Mouse (Mus musculus) adrenal gland, postnatal 4 days (tissue): ENCODE data around the gene Asb16. TPM values are rescaled to one million over a fixed set of nuclear protein-coding genes. Genes with fewer than 3 reads are reported as not detected.

ENCODE experiments used
- DNase-seq, 2 experiments: peaks; one replicate each; pipeline ENCODE4 v3.0.0; 2021 to 2022; ENCODE audit warnings: low spot score in 2 of 2, mixed read lengths in 2 of 2
- total RNA-seq, 2 experiments: library from RNA; stranded (reverse); gene quantifications; 2 replicates each; pipeline ENCODE4 v1.2.3; 2021

Gene Asb16
- total RNA-seq, 2 experiments from 2014 or later: 0.53 to 0.79 TPM

GRCm38 (mm10) chr11:102285095-102285834 is 16.7 kb downstream of the Asb16 start:
- DNase-seq: no peak

- DNase-seq: no peak
Measured at GRCm38 (mm10) chr11:102287485-102287884, 18.9 kb downstream of the Asb16 start.

- DNase-seq: no peak
Measured at GRCm38 (mm10) chr11:102288027-102288804, 19.7 kb downstream of the Asb16 start.

DNA sequence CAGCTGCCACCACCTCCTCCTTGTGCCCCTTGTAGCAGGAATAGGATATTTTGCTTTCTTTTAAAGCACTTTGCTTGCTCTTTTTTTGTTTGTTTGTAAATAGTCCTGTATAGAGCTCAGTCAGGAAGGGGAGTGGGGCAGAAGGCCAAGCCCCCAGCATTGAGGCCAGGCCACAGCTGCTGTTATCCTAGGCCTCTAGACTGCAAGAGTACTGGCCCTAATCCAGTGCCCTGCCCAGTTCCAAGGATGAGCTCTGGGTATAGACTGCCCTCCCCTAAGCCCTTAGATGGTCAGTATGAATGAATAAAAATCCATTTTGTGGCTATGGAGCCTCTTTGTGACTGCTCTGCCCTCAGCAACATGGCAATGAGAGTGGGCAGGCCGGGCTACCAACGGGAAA is 20.4 kb downstream of the Asb16 start:
- DNase-seq: no peak

DNA sequence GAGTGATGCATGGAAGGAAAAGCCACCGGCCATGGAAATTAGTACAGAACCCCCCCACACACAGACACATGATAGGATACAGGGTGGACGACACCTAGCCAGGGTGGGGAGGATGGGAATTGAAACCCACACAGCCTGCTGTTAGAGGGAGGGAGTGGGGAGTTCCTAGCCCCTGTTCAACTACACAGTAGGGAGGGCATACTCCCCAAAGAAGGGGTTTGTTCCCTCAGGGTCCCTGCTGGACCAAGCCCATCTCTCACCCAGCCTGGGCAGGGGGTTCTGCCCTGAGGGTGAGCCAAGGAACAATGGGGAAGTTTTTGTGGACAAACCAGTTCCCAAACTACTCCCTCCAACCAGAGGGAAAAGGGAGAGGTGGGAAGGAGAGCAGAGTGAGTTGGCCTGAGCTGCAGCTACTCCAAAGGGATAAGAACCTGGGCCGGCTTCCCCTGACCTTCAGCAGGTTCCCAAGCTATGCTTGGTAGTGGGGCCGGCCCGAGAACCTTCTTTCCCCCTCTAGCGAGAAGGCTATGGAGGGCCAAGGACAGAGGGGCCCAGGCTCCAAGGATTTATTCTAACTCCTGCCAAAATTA is 21.1 kb downstream of the Asb16 start:
- no peak for DNase-seq

DNA sequence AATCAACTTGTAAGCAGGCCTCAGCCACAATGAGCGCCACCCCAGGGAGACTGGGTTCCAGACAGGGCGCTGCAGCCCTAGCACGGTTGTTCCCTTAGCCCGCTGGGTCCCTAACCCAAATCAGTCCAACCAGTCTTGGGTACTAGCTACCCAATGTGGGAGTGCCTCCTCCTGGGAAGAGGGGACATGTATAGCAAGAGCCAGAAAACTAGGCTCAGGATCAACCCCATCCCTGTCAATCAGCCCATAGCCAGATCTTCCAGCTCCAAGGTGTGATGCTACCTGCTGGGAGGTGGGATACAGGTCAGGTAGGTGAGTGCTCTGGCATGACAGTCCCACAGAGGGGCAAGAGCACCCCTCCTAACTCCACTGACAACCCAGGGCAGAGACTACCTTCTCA is 21.6 kb downstream of the Asb16 start:
- no peak for DNase-seq

GRCm38 (mm10) chr11:102291051-102291535 is 22.6 kb downstream of the Asb16 start:
- DNase-seq: no peak

- no peak for DNase-seq
Measured at GRCm38 (mm10) chr11:102293971-102294370, 25.4 kb downstream of the Asb16 start.

- DNase-seq: no peak
Measured at GRCm38 (mm10) chr11:102294416-102294815, 25.9 kb downstream of the Asb16 start.

- no peak for DNase-seq
Measured at GRCm38 (mm10) chr11:102294887-102295597, 26.5 kb downstream of the Asb16 start.

DNA sequence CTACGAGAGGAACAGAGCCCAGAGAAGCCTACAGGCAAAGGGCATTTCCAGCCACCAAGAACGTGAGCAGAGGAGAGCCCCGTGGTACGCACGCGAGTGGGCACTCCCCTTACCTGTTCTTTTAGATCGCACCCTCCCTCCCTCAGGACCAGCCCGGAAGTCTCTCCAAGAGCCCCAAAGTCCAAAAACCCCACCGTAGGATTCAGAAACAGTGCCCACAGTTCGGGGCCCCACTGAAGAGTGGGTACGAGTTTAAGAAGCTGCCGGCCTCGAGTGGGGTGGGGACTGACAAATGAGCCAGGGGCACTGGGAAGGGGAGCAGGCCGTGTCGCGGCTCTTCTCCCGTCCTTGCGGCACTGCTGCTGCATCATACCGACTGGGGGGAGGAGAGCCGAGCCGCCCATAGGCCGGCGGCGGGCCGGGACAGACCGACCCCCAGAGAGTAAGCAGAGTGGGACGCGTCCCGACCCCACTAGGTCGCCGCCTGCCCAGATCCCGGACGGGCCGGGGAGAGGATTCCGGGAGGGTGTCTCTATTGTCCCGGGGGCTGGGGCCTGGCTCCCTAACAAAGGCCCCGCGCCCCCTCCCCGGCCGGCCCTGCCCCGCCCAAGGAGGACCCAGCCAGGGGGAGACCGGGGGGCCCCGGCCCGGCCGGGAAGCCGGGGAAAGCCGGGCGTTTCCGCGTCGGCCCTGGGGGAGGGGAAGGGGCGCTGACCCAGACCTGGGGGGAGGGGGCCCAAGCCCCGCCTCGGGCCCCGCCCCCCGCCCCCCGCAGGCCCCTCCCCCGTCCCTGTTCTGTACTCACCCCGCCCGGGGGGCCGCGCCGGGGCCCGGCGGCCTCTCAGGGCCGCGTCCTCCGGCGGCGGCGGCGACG is 27.3 kb downstream of the Asb16 start:
- DNase-seq: peak in 1 of 2 experiments; percentile 60

DNA sequence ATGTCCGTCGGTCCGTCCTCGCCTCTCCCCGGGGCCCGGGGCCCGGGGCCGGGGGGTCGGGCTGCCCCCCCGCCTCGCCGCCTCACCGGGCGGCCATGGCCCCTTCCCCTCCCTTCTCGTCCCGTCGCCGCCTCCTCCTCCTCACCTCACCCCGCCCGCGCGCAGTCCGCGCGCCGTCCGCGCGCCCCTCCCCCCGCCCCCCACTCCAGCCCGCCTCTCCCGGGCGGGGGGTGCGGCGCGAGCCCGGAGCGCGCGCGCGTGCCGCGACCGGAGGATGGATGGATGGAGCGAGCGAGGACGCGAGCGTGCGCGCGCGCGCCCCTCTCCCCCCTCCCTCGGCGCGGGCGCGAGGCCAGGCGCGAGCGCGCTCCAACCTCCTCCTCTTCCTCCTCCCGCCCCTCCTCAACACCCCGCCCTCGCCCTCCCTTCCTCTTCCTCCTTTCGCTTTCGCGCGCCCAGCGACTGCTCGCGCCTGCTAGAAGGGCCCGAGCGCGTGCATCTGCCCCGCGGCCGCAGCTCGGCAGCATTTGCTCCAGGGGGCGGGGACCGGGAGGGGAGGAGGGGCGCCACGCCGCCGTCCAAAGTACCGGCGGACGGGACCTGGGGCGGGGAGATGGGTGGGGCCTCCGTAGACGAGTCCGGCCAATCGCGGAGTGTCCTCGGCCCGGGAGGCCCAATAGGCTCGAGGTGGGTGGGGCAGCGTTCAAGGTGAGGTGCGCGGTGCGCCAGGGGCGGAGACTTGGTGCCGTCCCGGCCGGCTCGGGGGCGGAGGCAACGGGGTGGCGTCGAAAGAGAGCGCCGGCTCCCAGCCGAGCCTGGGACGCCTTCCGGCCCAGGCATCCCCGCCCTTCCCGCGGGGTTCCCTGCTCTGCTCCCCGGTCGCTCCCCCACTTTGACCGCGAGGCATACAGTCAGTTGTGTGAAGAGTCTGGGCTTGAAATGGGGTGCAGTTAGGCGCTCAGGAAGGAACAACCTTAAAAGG is 28.2 kb downstream of the Asb16 start, which contains the start of gene Atxn7l3:
Gene Atxn7l3 (minus strand): TSS at position 141 of the 982 bp plus-strand sequence.
- peak; percentile 91 to 97 for DNase-seq

- no peak for DNase-seq
Measured at GRCm38 (mm10) chr11:102297577-102298556, 29.3 kb downstream of the Asb16 start.

DNA sequence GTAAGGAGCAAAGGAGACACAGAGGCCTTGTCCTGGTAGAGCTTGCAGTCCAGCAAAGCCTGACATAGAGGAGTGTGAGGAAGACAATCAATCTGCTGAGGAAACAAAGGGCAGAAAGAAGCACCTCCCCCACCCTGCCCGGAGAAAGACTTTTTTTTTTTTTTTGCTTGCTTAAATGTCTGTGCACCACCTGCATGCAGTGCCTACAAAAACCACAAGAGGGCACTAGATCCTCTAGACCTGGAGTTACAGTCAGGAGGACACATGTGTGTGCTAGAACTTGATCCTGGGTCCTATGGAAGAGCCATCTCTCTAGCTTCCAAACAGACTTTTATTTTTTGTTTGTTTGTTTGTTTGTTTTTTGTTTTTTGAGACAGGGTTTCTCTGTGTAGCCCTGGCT is 31.3 kb downstream of the Asb16 start:
- no peak for DNase-seq

DNA sequence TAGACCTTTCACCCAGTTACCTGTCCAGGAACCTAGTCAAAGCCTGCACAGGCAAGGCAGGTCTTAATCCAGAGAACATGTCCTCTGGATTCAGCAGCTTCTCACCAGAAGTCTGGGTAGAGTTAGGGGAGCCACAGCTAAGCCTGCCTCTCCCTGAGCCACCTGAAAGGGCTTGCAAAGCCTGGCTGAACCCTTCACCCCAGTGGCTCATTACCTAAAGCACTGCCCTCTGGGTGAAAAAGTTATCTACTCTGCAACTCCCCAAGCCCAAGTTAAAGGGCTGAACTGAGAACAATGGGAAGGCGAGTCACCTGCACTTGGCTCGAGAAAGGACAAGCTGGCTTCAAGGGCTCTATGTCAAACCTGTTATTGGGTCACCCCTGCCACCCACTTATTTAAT is 35.6 kb downstream of the Asb16 start:
- DNase-seq: no peak

DNA sequence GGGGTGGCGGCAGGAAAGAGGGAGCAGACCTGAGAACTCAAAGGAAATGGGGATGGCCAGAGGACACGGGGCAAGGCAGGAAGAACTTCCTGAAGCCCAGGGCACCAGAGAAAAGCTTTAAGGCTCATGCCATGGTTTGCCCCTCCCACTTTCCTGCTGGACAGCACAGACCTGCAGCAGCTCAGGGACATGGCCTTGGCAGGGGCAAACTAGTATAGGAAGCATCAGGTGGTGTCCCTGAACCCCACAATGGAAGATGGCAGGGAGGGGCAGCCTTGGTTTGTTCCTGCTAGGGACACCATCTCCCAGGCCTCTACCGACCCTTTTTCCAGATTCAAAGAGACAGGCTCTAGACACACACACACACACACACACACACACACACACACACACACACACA is 36.8 kb downstream of the Asb16 start:
- no peak for DNase-seq

- no peak for DNase-seq
Measured at GRCm38 (mm10) chr11:102308104-102308503, 39.6 kb downstream of the Asb16 start.

- DNase-seq: peak; percentile 95 to 96
Measured at GRCm38 (mm10) chr11:102308979-102309378, 40.4 kb downstream of the Asb16 start.
